Mouse (Mus musculus) bone marrow, adult 2 months (tissue): ENCODE measurements around the gene Tnni3. TPM values are rescaled to one million over a fixed set of nuclear protein-coding genes. Genes with fewer than 3 reads are reported as not detected.

Experiments
- H3K27ac ChIP-seq: fragments of 200-500 bp; 2 replicates; pipeline ENCODE4 v1.5.1; 2012; ENCODE audit warnings: low read depth, mild to moderate bottlenecking, control low read depth, inconsistent platforms, low read length; ENCODE audit not compliant: control insufficient read depth, poor library complexity, insufficient read depth
- H3K4me1 ChIP-seq: fragments of 200-500 bp; 2 replicates; pipeline ENCODE4 v1.6.1; 2011; ENCODE audit warnings: low read length; ENCODE audit not compliant: control insufficient read depth, insufficient read depth
- H3K4me3 ChIP-seq: fragments of 200-500 bp; replicated peaks from 2 replicates; pipeline ENCODE3; 2011; ENCODE audit warnings: mild to moderate bottlenecking, low read depth, low read length, control low read depth; ENCODE audit not compliant: control insufficient read depth
- CTCF ChIP-seq: fragments of 200-500 bp; IDR thresholded peaks from 2 replicates; pipeline ENCODE4 v1.5.1; 2011; ENCODE audit warnings: low read length, control low read depth; ENCODE audit not compliant: control insufficient read depth, insufficient read depth
- POLR2A ChIP-seq: fragments of 200-500 bp; IDR thresholded peaks from 2 replicates; pipeline ENCODE4 v1.6.1; 2011; ENCODE audit warnings: low read depth, mild to moderate bottlenecking, control low read depth, low read length, borderline replicate concordance; ENCODE audit not compliant: control insufficient read depth
- WGBS: fragments of 180-500 bp; shearing (Covaris S2); methylation state at CpG from one replicate; pipeline ENCODE4 v1.1.7; 2018; 5-methylcytosine and 5-hydroxymethylcytosine counted together
- polyA plus RNA-seq: library from polyadenylated mRNA; stranded (reverse); fragments of >200 nt; gene quantifications from 2 replicates; pipeline ENCODE4 v1.2.4, GENCODE M21; 2011; ENCODE audit warnings: low replicate concordance; ENCODE audit not compliant: missing spikeins, insufficient read depth, insufficient read length

Tnni3 gene
- polyA plus RNA-seq, 1 experiment: 25.9 TPM

DNA sequence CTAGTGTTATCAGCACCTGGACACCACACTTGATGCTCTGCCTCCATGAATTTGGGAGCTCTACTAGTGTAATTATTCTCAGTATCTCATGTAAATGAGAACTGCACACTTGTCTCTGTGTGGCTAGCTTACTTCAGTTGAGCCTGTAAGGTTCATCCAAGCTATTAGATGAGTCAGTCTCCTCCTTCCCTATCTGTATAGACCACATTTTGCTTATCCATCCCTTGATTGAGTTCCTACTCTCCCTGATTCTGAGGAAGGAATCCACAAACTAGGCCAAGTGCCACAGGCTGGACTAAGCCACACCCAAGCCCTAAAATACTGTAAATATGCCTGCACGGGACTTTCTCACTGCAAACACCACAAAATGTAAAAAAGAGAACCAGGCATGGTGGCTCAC, 30.0 kb downstream of the Tnni3 start:
- no peak for TF ChIP-seq CTCF
- TF ChIP-seq POLR2A: no peak
- no peak overlapping the region for H3K4me3 ChIP-seq
- H3K4me1 ChIP-seq: peaks cover 4% of the 10 kb centered on the region; the same call in 1 of the 2 replicates
- 24% methylated on average over 1 of the region's 1 CpGs for WGBS
- H3K27ac ChIP-seq: no peak overlapping the region

DNA sequence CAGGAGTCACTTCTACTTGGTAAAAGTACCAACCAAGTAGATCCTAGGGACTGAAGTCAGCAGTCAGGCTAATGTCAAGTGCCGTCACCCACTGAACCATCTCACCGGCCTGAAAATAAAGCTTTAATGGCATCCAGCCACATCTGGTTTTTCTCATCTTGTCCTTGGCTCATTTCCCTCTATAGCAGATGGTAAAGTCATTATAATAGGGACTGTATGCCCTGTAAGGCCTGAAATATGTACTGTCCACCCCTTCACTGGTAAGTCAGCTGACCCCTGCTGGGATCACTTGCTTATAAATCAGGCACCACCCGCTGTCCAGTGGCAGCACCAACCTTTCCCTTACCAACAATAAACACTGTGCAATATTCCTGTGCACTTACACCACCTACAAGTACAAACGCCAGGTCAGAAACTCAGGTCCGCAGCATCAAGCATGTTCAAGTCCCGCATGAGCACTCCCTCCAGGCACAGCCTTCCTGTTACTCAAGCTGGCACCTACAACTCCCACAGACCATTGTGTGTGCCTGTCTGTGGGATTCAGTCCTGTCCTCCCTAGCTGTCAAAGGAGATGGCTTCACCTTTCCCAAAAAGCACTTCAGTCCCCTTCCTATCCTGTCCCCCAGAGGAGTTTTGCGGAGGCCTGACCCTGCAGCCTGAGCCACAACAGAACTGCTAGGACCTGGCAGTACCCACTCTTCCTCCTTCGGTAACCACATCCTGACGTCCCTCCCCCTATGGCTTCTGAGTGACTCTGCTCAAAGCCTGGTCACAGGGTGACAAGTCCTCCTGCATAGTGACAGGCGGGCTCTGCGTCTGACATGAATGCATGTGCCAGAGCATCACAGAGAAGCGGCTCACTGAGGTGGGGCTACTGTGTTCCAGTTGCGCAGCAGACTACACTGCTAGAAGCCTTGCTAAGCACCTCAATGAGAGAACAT, 31.5 kb downstream of the Tnni3 start:
- Histone ChIP-seq H3K4me1 (peaks cover 4% of the 10 kb centered on the region; the same call in 1 of the 2 replicates), H3K27ac (peak overlapping the region; percentile 58), H3K4me3 (no peak overlapping the region)
- WGBS: 30% methylated on average over 13 of the region's 13 CpGs
- no peak for TF ChIP-seq POLR2A
- TF ChIP-seq CTCF: no peak

DNA sequence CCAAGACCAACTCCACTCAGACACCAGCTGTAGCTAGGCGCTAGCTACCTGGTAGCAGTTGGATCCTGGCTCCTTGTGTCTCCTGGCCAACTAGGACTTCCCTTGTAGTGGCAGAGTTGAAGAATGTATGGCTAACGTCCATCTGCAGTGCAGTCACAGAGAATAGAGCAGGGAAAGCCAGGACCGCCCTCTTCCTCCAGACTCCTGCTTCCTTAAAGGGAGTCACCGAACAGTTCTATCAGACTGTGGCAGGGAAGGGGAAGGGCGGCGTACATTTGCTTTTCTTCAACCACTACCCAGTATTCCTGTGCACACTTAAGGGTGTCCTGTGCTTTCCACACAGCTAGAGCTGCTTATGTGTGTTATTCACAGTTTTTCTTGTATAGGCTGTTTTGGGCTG, 32.7 kb downstream of the Tnni3 start:
- WGBS: 41% methylated on average over 6 of the region's 6 CpGs
- Histone ChIP-seq H3K27ac (no peak overlapping the region), H3K4me1 (peaks cover 4% of the 10 kb centered on the region; the same call in 1 of the 2 replicates), H3K4me3 (no peak overlapping the region)
- TF ChIP-seq CTCF: no peak
- no peak for TF ChIP-seq POLR2A

GRCm38 (mm10) chr7:4482281-4482680, 41.7 kb downstream of the Tnni3 start:
- no peak overlapping the region for H3K27ac ChIP-seq
- 86% methylated on average over 12 of the region's 12 CpGs for WGBS
- H3K4me1 ChIP-seq: no peaks in the 10 kb centered on the region
- TF ChIP-seq CTCF (no peak), POLR2A (no peak)
- H3K4me3 ChIP-seq: no peak overlapping the region

- Histone ChIP-seq H3K27ac (no peak overlapping the region), H3K4me3 (no peak overlapping the region), H3K4me1 (no peaks in the 10 kb centered on the region)
- WGBS: 43% methylated on average over 6 of the region's 6 CpGs
- TF ChIP-seq CTCF (peak; percentile 65), POLR2A (no peak)
These were observed 44.4 kb downstream of the Tnni3 start for GRCm38 (mm10) chr7:4479674-4480073.

- no peak overlapping the region for H3K27ac ChIP-seq
- no peak overlapping the region for H3K4me3 ChIP-seq
- no peaks in the 10 kb centered on the region for H3K4me1 ChIP-seq
- 32% methylated on average over 16 of the region's 16 CpGs for WGBS
- TF ChIP-seq CTCF (no peak), POLR2A (no peak)
These were observed 45.2 kb downstream of the Tnni3 start for GRCm38 (mm10) chr7:4478796-4479291.

- Histone ChIP-seq H3K27ac (no peak overlapping the region), H3K4me1 (no peaks in the 10 kb centered on the region), H3K4me3 (no peak overlapping the region)
- 31% methylated on average over 39 of the region's 39 CpGs for WGBS
- TF ChIP-seq POLR2A (no peak), CTCF (no peak)
These were observed 45.8 kb downstream of the Tnni3 start for GRCm38 (mm10) chr7:4478021-4478795.

GRCm38 (mm10) chr7:4473940-4474339, 50.1 kb downstream of the Tnni3 start:
- WGBS: 40% methylated on average over 19 of the region's 19 CpGs
- no peak for TF ChIP-seq CTCF
- no peak for TF ChIP-seq POLR2A
- Histone ChIP-seq H3K4me3 (no peak overlapping the region), H3K4me1 (no peaks in the 10 kb centered on the region), H3K27ac (no peak overlapping the region)
